Mouse (Mus musculus) right cerebral cortex, postnatal 4 days (tissue): ENCODE measurements at regions not wholly inside any gene's neighbourhood (a gene's known extent, or its start where the extent isn't known, plus 50 kb on each side); places are given as distances from the start of the nearest gene placed in this dataset.

Experiments used
- DNase-seq: peaks from one replicate; pipeline ENCODE4 v3.0.0-alpha.2; 2022

- no peak for DNase-seq
Observed at GRCm38 (mm10) chr7:67462591-67462990, 89.9 kb upstream of the Mef2a start.

- no peak for DNase-seq
Observed at GRCm38 (mm10) chr7:67461333-67462255, 88.9 kb upstream of the Mef2a start.

GRCm38 (mm10) chr7:67459810-67460209, 87.2 kb upstream of the Mef2a start:
- DNase-seq: no peak

GRCm38 (mm10) chr7:67459209-67459608, 86.6 kb upstream of the Mef2a start:
- DNase-seq: no peak

DNA sequence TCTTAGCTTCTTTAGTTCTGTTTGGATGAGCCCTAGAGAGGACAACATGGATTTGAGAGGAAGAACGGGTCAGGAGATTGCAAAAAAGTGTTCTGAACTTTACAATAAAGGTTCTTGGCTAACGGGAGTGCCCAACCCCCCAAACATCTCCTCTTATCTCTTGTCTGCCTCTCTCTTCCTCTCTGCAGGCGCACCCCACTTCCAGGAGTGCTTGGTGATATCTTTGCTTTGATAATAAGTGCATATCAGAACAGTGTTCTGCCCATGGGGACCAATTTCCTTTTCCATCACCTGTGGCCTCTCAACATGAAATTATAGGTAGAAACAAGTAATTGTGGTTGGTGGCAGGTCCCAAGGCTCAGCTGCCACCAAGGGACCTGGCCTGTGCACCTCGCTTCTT, 86.0 kb upstream of the Mef2a start:
- no peak for DNase-seq

DNA sequence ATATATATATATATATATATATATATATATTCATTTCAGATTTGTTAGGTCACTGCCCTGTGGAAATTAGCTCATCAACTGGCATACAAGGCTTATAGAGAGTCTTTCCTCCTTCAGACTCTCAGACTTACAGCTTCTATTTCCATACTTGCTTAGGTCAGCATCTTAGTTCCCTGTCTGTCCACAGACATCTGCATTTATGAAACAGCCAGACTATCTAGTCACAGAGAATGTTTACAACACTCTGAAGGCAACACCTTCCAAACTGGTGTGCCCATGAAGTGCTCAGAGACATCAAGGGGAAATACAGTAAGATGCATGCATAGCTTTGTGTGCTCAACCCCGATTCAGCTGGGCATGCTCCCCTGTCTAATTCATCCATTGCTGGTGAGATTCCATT, 85.2 kb upstream of the Mef2a start:
- no peak for DNase-seq

DNA sequence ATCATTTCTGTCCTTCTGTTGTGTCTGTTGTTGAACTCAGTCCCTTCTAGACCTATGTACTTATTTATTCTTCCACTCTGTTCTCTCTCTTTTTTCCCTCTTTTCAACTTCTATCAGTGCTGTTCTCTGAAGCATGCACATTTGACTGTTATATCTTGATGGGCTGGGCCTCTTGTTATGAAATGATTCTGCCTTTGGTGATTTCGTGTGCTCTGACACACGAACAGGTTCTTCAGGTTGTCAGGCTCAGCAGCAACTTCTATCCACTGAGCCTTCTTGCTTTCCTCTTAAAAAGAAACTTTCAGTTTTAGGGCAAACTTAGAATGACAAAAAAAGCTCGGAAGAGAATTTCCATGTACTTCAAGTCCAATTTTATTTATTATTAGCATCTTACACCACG, 83.4 kb upstream of the Mef2a start:
- no peak for DNase-seq

DNA sequence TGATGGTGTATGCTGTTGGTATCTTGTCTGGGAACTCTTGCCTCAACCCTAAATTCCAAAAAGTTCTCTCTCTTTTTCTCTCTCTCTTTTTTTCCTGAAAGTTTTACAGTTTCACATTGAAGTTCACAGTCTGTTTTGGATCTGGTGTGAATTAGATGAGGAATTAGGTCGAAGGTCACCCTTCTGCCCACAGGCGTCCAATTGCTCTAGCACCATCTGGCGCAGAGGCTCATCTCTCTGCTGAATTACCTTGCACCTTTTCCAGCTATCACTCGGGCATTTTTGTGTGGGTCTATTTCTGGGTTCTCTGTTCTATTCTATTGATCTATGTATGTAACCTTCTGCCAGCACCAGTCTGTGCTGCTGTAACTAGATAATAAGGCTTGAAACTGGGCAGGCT, 81.8 kb upstream of the Mef2a start:
- no peak for DNase-seq

DNA sequence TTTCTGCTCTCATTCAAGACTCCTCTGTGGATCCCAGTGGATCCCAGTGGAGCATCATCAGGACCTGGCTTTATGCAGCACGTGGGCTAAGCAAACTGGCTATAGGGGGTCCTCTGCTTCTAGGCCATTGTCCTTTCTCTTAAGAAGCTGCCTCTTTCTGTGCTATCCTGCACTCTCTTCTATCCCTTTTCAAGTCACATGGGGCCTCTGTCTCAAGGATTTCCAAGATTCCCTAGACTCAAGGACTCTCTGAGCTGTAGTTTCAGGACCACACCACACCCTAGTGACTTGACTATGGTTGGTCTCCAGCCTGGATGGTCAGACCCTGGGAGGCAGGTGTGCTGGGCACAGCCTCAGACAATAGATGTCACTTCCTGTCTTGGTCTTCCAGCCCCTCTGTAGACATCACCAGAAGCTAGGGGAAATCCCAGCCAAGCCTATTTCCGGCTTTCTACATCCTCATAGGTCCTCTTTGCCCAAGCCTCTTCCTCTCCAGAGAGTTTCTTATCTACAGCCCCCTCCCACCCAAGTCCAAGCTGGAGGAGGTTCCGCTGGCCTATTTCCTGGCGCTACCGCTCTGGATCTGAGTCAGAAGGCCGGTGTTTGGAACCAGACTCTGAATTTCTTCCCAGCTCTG, 78.6 kb upstream of the Mef2a start:
- DNase-seq: no peak

- no peak for DNase-seq
Observed at GRCm38 (mm10) chr7:67446606-67447005, 73.9 kb upstream of the Mef2a start.

GRCm38 (mm10) chr7:67445203-67446041, 72.8 kb upstream of the Mef2a start:
- DNase-seq: no peak

DNA sequence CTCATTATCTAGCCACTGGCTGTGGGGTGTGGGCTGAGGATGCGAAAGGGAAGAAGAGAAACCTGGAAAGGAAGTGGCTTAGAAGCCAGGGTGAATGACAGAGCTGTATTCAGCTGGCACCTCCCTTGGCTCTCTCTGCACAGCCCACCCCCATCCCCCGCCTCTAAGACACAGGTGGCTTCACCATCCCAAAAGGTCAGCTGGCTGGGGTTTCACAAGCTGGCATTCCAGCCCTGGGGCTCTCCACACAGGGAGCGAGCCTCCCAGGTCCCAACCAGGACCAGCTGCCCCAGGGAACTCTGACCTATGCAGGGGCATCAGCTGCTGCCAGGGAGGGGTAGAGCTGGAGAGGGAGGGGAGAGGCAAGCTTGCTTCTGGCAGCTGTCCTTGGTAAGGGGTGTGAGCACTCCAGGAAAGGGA, 71.9 kb upstream of the Mef2a start:
- DNase-seq: no peak

DNA sequence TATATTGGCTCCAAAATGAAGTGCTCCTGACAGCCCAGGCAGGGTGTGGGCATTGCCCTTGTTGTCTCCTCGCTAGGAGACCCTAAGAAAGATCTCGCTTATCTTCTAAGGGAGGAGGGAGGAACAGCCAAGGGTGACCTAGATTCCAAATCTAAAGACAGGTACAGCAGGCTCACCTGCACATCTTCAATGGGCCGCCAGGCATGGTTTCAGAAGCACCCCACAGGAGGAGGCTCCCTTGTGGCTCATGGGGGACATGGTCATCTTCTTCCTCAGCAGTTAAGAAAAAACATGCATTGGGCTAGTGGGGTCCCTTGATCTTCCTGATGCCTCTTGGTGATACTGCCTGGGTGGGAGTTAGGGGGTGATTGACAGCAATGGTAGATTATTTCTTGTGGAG, 71.0 kb upstream of the Mef2a start:
- no peak for DNase-seq

- peak; percentile 45 for DNase-seq
Observed at GRCm38 (mm10) chr7:67443001-67443555, 70.4 kb upstream of the Mef2a start.

DNA sequence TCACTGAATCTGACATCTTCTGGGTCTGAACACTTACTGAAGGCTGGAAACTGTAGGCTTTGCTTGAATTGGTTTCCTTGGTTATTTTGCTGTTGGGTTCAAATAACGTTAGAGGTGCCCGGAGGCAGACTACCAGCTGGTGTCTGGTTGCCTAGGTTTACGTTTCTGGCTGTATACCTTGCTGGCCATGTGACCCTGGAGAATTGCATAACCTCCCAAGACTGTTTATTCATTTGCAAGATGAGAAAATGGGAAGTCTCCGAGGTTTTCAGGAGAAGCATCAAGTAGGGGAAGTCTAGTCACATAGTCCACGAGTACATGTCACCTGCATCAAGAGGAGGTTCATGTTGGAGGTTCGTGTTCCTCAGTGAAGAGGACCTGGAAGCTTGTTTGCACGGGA, 69.6 kb upstream of the Mef2a start:
- no peak for DNase-seq

- peak; percentile 65 for DNase-seq
Observed at GRCm38 (mm10) chr7:67440806-67441205, 68.1 kb upstream of the Mef2a start.

DNA sequence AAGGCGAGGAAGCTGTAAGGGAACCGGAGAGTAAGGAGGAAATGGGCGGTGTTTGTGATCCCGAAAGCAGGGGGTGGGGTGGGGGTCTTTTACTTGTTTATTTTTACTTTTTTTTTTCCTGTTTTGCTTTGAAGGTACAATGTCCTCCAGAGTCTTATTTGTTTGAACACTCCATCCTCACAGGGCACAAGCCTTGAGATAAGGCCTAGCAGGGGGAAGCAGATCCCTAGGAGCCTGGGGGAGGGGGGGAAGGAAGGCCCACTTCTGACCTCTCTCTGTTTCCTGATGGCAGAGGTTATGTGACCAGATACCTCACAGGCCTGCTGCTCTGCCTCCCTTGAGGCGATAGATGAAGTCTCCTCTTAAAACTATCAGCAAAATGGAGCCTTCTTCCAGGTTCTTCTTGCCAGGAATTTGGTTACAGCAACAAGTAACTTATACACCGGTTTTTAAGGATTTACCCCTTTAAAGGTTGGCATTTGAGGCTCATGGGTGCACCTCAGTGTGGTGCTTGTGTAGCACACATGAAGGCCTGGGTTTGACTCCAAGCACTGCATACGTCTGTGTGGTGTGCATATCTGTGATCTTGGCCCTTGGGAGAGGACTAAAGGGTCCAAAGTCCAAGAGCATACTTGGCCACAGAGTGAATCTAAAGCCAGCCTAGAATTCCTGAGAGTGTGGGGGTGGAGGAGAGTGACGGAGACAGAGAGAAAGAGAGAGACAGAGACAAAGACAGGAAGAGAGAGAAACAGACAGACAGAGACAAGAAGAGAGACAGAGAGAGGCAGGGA, 64.8 kb upstream of the Mef2a start:
- DNase-seq: no peak

DNA sequence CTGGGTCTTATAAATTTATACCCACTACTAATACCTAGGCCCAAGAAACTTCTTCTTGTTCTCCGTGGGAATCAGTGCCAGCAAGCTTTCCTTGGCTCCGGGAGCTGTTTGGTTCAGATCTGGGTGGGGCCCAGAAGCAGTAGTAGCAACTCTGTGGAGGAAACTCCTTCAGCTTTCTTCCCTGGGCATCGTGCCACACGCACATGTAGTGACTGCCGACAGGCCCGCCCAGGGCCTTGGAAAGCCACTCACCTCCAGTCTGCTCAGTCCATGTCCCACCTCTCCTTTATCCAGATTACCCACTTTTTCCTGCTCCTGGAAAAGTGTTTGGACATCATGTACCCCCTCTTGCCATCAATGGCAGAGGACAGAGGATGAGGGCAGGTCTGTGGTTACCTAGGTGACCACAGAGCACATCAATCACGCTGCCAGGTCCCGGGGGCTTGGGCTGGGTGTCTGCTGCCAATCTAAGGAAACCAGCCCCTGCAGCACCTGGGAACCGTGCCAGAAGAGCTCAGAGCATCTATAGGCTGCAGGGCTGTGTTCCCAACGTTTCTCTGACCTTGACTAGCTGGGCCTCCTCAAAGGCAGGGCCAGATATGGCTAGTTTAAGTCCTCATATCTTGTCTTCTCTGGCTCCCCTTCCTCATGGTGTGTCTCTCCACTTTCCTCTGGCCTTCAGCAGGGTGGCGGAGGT, 63.1 kb upstream of the Mef2a start:
- DNase-seq: no peak

DNA sequence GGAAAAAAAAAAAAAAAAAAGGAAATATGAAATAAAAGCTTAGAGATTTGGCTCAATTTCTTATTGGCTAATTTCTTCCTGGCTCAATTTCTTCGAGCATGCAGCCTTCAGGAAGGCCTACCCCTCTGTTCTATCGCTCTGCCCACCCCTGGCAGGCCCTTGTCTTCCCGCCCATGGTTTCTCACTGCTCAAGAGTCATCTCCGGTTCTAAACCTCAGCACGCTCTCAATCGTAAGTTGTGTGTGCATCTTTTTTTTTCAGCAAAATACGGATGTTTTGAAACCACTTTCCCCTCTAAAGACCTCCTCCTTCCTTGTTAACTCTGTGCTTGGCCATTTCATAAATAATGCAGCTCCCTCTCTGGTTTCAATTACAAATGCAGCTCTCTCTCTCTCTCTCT, 58.3 kb upstream of the Mef2a start:
- no peak for DNase-seq

DNA sequence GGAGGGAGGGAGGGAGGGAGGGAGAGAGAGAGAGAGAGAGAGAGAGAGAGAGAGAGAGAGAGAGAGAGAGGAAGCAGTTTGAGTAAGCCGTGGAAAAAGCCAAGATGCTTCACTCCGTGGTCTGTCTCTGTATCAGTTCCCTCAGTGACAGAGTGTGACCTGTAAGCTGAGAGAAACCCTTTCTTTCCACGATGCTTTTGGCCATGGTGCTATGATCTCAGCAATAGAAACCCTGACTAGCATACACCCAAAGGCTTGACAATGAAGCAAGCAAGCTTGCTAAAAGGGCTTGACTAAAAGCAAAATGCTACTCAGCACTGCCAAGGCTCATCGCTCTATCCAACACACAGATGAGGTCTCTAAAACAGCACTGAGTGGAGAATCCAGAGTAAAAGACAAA, 57.4 kb upstream of the Mef2a start:
- no peak for DNase-seq

DNA sequence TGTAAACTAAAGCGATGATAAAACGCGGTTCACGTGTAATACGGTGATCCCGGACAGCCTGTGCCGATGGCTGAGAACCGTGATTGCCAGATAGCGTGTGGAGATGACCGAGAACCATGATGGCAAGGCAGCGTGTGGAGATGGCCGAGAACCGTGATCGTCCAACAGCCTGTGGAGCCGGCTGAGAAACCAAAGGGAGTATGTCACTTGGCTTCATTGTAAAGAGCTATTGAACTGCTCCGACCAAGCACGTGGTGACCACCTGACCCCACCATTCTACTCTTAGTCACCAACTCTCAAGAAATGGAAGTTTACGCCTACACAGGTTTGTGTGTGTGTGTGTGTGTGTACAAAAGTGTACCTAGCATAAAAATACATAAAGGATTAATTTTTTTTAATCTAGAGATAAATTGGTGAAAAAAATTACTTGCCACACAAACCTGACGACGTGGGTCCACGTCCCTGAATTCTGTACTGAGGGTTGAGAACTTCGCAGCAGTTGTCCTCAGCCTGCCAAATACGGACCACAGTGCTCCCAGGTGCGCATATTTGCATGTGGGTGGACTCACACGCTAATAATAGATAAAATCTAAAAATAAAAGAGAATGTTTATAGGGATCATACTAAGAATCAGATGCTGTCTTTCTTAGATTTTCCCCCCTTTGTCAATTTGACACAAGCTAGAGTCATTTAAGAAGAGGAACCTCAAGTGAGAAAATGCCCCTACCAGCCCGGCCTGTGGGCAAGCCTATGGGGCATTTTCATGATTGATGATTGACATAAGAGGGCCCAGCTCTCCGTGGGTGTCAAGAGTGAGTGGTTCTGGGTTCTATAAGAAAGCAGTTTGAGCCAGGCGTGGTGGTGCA, 56.6 kb upstream of the Mef2a start:
- no peak for DNase-seq
